27 mouse cellular contexts compared by ENCODE assay signal in genomic region chr6:86182626-86183025, GRCm38 (mm10). TPM values are rescaled to one million over a fixed set of nuclear protein-coding genes. Genes with fewer than 3 reads are reported as not detected.
DNase-seq lines count a peak whose midpoint lies in the region; ATAC-seq lines count a peak whose summit lies in the region.
"Had no signal": no experiment of that assay in that cellular context is flagged by ENCODE, and none has a peak within 500 bp of the region (broad histone marks: within the 10 kb centered on the region; RNA-seq: fewer than 3 reads in every experiment).

No protein-coding gene starts in this region.

- H3K4me3 ChIP-seq in heart, embryonic 12.5 days: no peak overlapping the region
- H3K4me3 ChIP-seq in intestine, embryonic 14.5 days (ENCODE audit: low read depth, low read length): no peak overlapping the region
- no peak overlapping the region for H3K4me3 ChIP-seq in intestine, embryonic 15.5 days (replicated peaks)
- H3K4me3 ChIP-seq: embryonic facial prominence, embryonic 10.5 days; embryonic facial prominence, embryonic 13.5 days; erythroblast, embryonic 14.5 days; forebrain, embryonic 12.5 days; forebrain, embryonic 15.5 days; heart, adult 2 months; heart, embryonic 15.5 days; hindbrain, embryonic 12.5 days; hindbrain, embryonic 15.5 days had no signal

- no peak overlapping the region for H3K27ac ChIP-seq in heart, embryonic 12.5 days (ENCODE audit: poor library complexity, severe bottlenecking)
- no peak overlapping the region for H3K27ac ChIP-seq in intestine, embryonic 14.5 days (ENCODE audit: low read depth)
- no peak overlapping the region for H3K27ac ChIP-seq in intestine, embryonic 15.5 days
- H3K27ac ChIP-seq: embryonic facial prominence, embryonic 10.5 days; embryonic facial prominence, embryonic 13.5 days; forebrain, embryonic 12.5 days; forebrain, embryonic 15.5 days; heart, adult 2 months; heart, embryonic 15.5 days; hindbrain, embryonic 12.5 days; hindbrain, embryonic 15.5 days had no signal

- 76% methylated on average over 5 of the region's 5 CpGs for WGBS in heart, embryonic 12.5 days
- WGBS in intestine, embryonic 14.5 days: 82% methylated on average over 5 of the region's 5 CpGs
- 80% methylated on average over 5 of the region's 5 CpGs for WGBS in intestine, embryonic 15.5 days

- no peak overlapping the region for H3K4me2 ChIP-seq in heart, embryonic 12.5 days
- H3K4me2 ChIP-seq in intestine, embryonic 14.5 days (ENCODE audit: low read length): no peak overlapping the region
- H3K4me2 ChIP-seq in intestine, embryonic 15.5 days (replicated peaks): no peak overlapping the region
- H3K4me2 ChIP-seq: embryonic facial prominence, embryonic 13.5 days; forebrain, embryonic 12.5 days; forebrain, embryonic 15.5 days; heart, embryonic 11.5 days; heart, embryonic 15.5 days; hindbrain, embryonic 12.5 days; hindbrain, embryonic 15.5 days had no signal

- H3K4me1 ChIP-seq in heart, embryonic 12.5 days (replicated peaks): 0 out of 2 replicates have a peak, but pooled peaks cover 3% of the 10 kb centered on the region
- H3K4me1 ChIP-seq in intestine, embryonic 14.5 days (replicated peaks; ENCODE audit: control insufficient read depth, insufficient read depth, low read length): peaks cover 7% of the 10 kb centered on the region; the same call in 1 of the 2 replicates
- no peaks in the 10 kb centered on the region for H3K4me1 ChIP-seq in intestine, embryonic 15.5 days (replicated peaks)
- H3K4me1 ChIP-seq: forebrain, embryonic 12.5 days; forebrain, embryonic 15.5 days; heart, embryonic 15.5 days; hindbrain, embryonic 15.5 days had no signal

- H3K36me3 ChIP-seq in heart, embryonic 12.5 days: no peaks in the 10 kb centered on the region
- H3K36me3 ChIP-seq in intestine, embryonic 14.5 days (ENCODE audit: control insufficient read depth, insufficient read depth, low read length): no peaks in the 10 kb centered on the region
- no peaks in the 10 kb centered on the region for H3K36me3 ChIP-seq in intestine, embryonic 15.5 days
- H3K36me3 ChIP-seq: embryonic facial prominence, embryonic 10.5 days; embryonic facial prominence, embryonic 13.5 days; forebrain, embryonic 12.5 days; forebrain, embryonic 15.5 days; heart, embryonic 15.5 days; hindbrain, embryonic 12.5 days; hindbrain, embryonic 15.5 days had no signal

- DNase-seq in heart, adult 11 months: peak; percentile 69
- DNase-seq in intestine, embryonic 14.5 days (ENCODE audit: low spot score): peak; percentile 21
- DNase-seq in kidney, postnatal 14 days: peak; percentile 14
- DNase-seq in kidney, adult 11 months: no peak
- DNase-seq: adrenal gland, adult 8-10 months; adrenal gland, postnatal 25 days; cerebellum, adult 11-12 months; cerebellum, adult 8-10 months; cerebellum, postnatal 10 days; cerebellum, postnatal 36 days; embryo, embryonic 11 days; gastrocnemius, postnatal 25 days; heart, adult 2 months; heart, postnatal 10 days; heart, postnatal 4 days had no signal

- peaks cover 3% of the 10 kb centered on the region; the same call in 1 of the 2 replicates for H3K9me3 ChIP-seq in heart, embryonic 12.5 days (replicated peaks)
- no peaks in the 10 kb centered on the region for H3K9me3 ChIP-seq in intestine, embryonic 14.5 days (ENCODE audit: control insufficient read depth, low read length)
- no peaks in the 10 kb centered on the region for H3K9me3 ChIP-seq in intestine, embryonic 15.5 days
- H3K9me3 ChIP-seq: embryonic facial prominence, embryonic 10.5 days; forebrain, embryonic 12.5 days; forebrain, embryonic 15.5 days; heart, embryonic 15.5 days; hindbrain, embryonic 12.5 days; hindbrain, embryonic 15.5 days had no signal

- no peak overlapping the region for H3K9ac ChIP-seq in heart, embryonic 12.5 days
- H3K9ac ChIP-seq in intestine, embryonic 14.5 days (ENCODE audit: low read length): no peak overlapping the region
- H3K9ac ChIP-seq in intestine, embryonic 15.5 days: no peak overlapping the region
- H3K9ac ChIP-seq: embryonic facial prominence, embryonic 13.5 days; forebrain, embryonic 12.5 days; forebrain, embryonic 15.5 days; heart, embryonic 15.5 days; hindbrain, embryonic 12.5 days; hindbrain, embryonic 15.5 days had no signal

- ATAC-seq in heart, embryonic 12.5 days (ENCODE audit: insufficient number of reproducible peaks, low FRiP score): no peak
- no peak for ATAC-seq in intestine, embryonic 14.5 days (replicated peaks; ENCODE audit: low FRiP score, low TSS enrichment, low read depth)
- ATAC-seq in intestine, embryonic 15.5 days: no peak
- ATAC-seq: activated CD4-positive, CD25-positive, alpha-beta regulatory T cell, adult 4 months; forebrain, embryonic 15.5 days had no signal

- H3K27me3 ChIP-seq in heart, embryonic 12.5 days (replicated peaks): no peaks in the 10 kb centered on the region
- no peaks in the 10 kb centered on the region for H3K27me3 ChIP-seq in intestine, embryonic 14.5 days (replicated peaks; ENCODE audit: control insufficient read depth, insufficient read depth, low read length)
- H3K27me3 ChIP-seq in intestine, embryonic 15.5 days (replicated peaks): no peaks in the 10 kb centered on the region
- H3K27me3 ChIP-seq: forebrain, embryonic 12.5 days; forebrain, embryonic 15.5 days; heart, embryonic 15.5 days; hindbrain, embryonic 12.5 days; hindbrain, embryonic 15.5 days had no signal

RNA-seq across cellular contexts. Expression of gene Tgfa, which starts 12.4 kb away (rescaled TPM):
- polyA plus RNA-seq in heart, embryonic 12.5 days (2016; fragmentation: Nextera tagmentation; extraction: Ambion mirVana): 4.6 and 5.2 TPM in 2 replicates
- polyA plus RNA-seq in intestine, embryonic 14.5 days (2014; fragmentation: Nextera tagmentation; extraction: Ambion mirVana): 6.8 and 7.3 TPM in 2 replicates
- 6.3 and 6.5 TPM in 2 replicates for polyA plus RNA-seq in intestine, embryonic 15.5 days (2015; fragmentation: Nextera tagmentation; extraction: Ambion mirVana)
- polyA plus RNA-seq: activated CD4-positive, CD25-positive, alpha-beta regulatory T cell, adult 4 months; erythroblast, embryonic 14.5 days had no signal
